Mouse (Mus musculus) liver, postnatal 0 days (tissue): ENCODE results near the gene Pard3b.

Experiments
- CTCF ChIP-seq: sonication (generic); IDR thresholded peaks from 2 replicates; pipeline ENCODE4 v1.5.1; 2016; ENCODE audit warnings: antibody characterized with exemption, low read depth
- EP300 ChIP-seq: IDR thresholded peaks from 2 replicates; pipeline ENCODE4 v1.6.1; 2016; ENCODE audit warnings: antibody characterized with exemption, low read depth, mild to moderate bottlenecking

DNA sequence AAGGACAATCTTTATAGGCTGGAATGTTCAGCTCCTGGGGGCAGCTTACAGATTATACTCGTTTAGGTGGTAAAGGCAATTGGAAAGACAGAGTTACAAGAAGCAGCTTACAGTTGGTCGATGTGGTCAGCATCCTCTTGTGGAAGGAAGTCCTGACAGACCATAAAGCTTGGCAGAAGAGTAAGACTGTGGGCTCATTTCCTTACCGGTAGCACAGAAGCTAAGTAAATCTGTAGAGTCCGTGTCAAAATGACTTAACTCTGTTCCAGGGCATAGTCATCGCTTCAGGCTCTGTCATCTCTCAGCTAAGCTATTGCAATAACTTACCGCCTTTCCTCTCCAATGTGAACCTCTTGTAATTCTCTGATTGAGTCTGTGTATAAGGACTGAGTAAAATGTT lies 510.2 kb downstream of the Pard3b start:
- TF ChIP-seq CTCF (no peak), EP300 (no peak)
